Mouse (Mus musculus) kidney, embryonic 14.5 days (tissue): ENCODE data around the gene Cdkn2d. TPM values are rescaled to one million over a fixed set of nuclear protein-coding genes. Genes with fewer than 3 reads are reported as not detected.

Experiments
- ATAC-seq: fragments of 200-750 bp; cut with Nextera tagmentation; 2 replicates; pipeline ENCODE4 v1.8.0; 2017; ENCODE audit warnings: moderate number of reproducible peaks, mild to moderate bottlenecking, moderate TSS enrichment, moderate library complexity; ENCODE audit not compliant: low FRiP score, low TSS enrichment
- H3K27ac ChIP-seq: fragments of 300-500 bp; sonication (generic); 2 replicates; pipeline ENCODE4 v1.5.1; 2014; ENCODE audit warnings: low read depth, mild to moderate bottlenecking, low read length, moderate library complexity, mixed read lengths
- H3K27me3 ChIP-seq: fragments of 300-500 bp; sonication (generic); 2 replicates; pipeline ENCODE4 v1.6.1; 2014; ENCODE audit warnings: mild to moderate bottlenecking, low read length; ENCODE audit not compliant: control insufficient read depth, insufficient read depth
- H3K36me3 ChIP-seq: fragments of 300-500 bp; sonication (generic); 2 replicates; pipeline ENCODE4 v1.6.1; 2014; ENCODE audit warnings: low read length, mixed read lengths; ENCODE audit not compliant: control insufficient read depth, insufficient read depth
- H3K4me1 ChIP-seq: fragments of 300-500 bp; sonication (generic); 2 replicates; pipeline ENCODE4 v1.6.1; 2014; ENCODE audit warnings: low read length, mixed read lengths; ENCODE audit not compliant: control insufficient read depth, insufficient read depth
- H3K4me2 ChIP-seq: fragments of 300-500 bp; sonication (generic); replicated peaks from 2 replicates; pipeline ENCODE4 v1.6.1; 2014; ENCODE audit warnings: low read depth, mild to moderate bottlenecking, low read length
- H3K4me3 ChIP-seq: fragments of 300-500 bp; sonication (generic); 2 replicates; pipeline ENCODE4 v1.5.1; 2014; ENCODE audit warnings: mild to moderate bottlenecking, low read length
- H3K9ac ChIP-seq: fragments of 300-500 bp; sonication (generic); 2 replicates; pipeline ENCODE4 v1.6.1; 2014; ENCODE audit warnings: low read depth, mild to moderate bottlenecking, low read length, moderate library complexity
- H3K9me3 ChIP-seq: fragments of 300-500 bp; sonication (generic); 2 replicates; pipeline ENCODE4 v1.6.1; 2016; ENCODE audit warnings: low read length; ENCODE audit not compliant: control insufficient read depth
- WGBS: fragments of 180-500 bp; shearing (Covaris S2); extraction: QIAGEN DNeasy Blood & Tissue Kit; methylation state at CpG from one replicate; pipeline ENCODE4 v1.1.7; 2014; 5-methylcytosine and 5-hydroxymethylcytosine counted together
- polyA plus RNA-seq: library from polyadenylated mRNA; unstranded; fragments of >200 nt; fragmentation: Nextera tagmentation; extraction: Ambion mirVana; gene quantifications from 2 replicates; pipeline ENCODE4 v1.2.1, GENCODE M21; 2014

Cdkn2d gene
- polyA plus RNA-seq, 1 experiment from 2014 or later = 45.3 TPM

- peak; percentile 17; the same call in 1 of the 2 replicates for ATAC-seq
- no peaks in the 10 kb centered on the region for H3K4me1 ChIP-seq
- no peak overlapping the region for H3K4me3 ChIP-seq
- H3K9ac ChIP-seq = no peak overlapping the region
- WGBS = 17% methylated on average over 17 of the region's 17 CpGs
- no peak overlapping the region for H3K27ac ChIP-seq
- no peak overlapping the region for H3K4me2 ChIP-seq
- H3K9me3 ChIP-seq = no peaks in the 10 kb centered on the region
- peaks cover 52% of the 10 kb centered on the region for H3K27me3 ChIP-seq
- H3K36me3 ChIP-seq = no peaks in the 10 kb centered on the region
Measured at GRCm38 (mm10) chr9:21249629-21250508, 41.3 kb downstream of the Cdkn2d start.

- Histone ChIP-seq H3K27ac (no peak within 1 kb of the TSS), H3K27me3 (peaks cover 67% of the 10 kb centered on the region), H3K4me3 (peak within 1 kb of the TSS; percentile 26), H3K4me2 (peak within 1 kb of the TSS; percentile 35), H3K4me1 (peaks cover 9% of the 10 kb centered on the region), H3K36me3 (no peaks in the 10 kb centered on the region), H3K9ac (no peak within 1 kb of the TSS), H3K9me3 (no peaks in the 10 kb centered on the region)
- under 1% methylated on average over 30 of the region's 30 CpGs for WGBS
- ATAC-seq = 0 out of 2 replicates have a peak, but pooled peaks have one; percentile 18
Measured at GRCm38 (mm10) chr9:21248326-21248725, 42.9 kb downstream of the Cdkn2d start, which contains the start of gene S1pr5. Gene S1pr5, minus strand, starts transcription at chr9:21248443.

- no peaks in the 10 kb centered on the region for H3K36me3 ChIP-seq
- ATAC-seq = no peak
- WGBS = 88% methylated on average over 1 of the region's 1 CpGs
Measured at GRCm38 (mm10) chr9:21246342-21246741, 44.9 kb downstream of the Cdkn2d start.

GRCm38 (mm10) chr9:21245113-21245487, 46.1 kb downstream of the Cdkn2d start:
- Histone ChIP-seq H3K27me3 (peaks cover 66% of the 10 kb centered on the region), H3K9me3 (peaks cover 3% of the 10 kb centered on the region; the same call in 1 of the 2 replicates), H3K9ac (peak overlapping the region; percentile 25; the same call in 1 of the 2 replicates), H3K4me1 (peaks cover 10% of the 10 kb centered on the region), H3K27ac (no peak overlapping the region), H3K4me3 (peak overlapping the region; percentile 38), H3K36me3 (no peaks in the 10 kb centered on the region), H3K4me2 (peak overlapping the region; percentile 64)
- WGBS = 3% methylated on average over 13 of the region's 16 CpGs
- ATAC-seq = no peak

More at GRCm38 (mm10) chr9:21246342-21246741, 44.9 kb downstream of the Cdkn2d start:
- Histone ChIP-seq H3K4me3 (no peak overlapping the region), H3K4me2 (no peak overlapping the region), H3K9me3 (peaks cover 3% of the 10 kb centered on the region; the same call in 1 of the 2 replicates), H3K4me1 (peaks cover 9% of the 10 kb centered on the region), H3K27me3 (peaks cover 74% of the 10 kb centered on the region), H3K9ac (no peak overlapping the region), H3K27ac (no peak overlapping the region)

GRCm38 (mm10) chr9:21244428-21245112, 46.6 kb downstream of the Cdkn2d start:
- under 1% methylated on average over 72 of the region's 72 CpGs for WGBS
- Histone ChIP-seq H3K4me3 (peak overlapping the region; percentile 38), H3K27ac (no peak overlapping the region), H3K4me2 (peak overlapping the region; percentile 64), H3K9me3 (peaks cover 3% of the 10 kb centered on the region; the same call in 1 of the 2 replicates), H3K9ac (peak overlapping the region; percentile 25; the same call in 1 of the 2 replicates), H3K36me3 (no peaks in the 10 kb centered on the region), H3K27me3 (peaks cover 61% of the 10 kb centered on the region), H3K4me1 (peaks cover 15% of the 10 kb centered on the region)
- peak; percentile 37; the same call in 1 of the 2 replicates for ATAC-seq

- no peak for ATAC-seq
- peak overlapping the region; percentile 38 for H3K4me3 ChIP-seq
- peak overlapping the region; percentile 64 for H3K4me2 ChIP-seq
- no peaks in the 10 kb centered on the region for H3K36me3 ChIP-seq
- H3K9me3 ChIP-seq = peaks cover 3% of the 10 kb centered on the region; the same call in 1 of the 2 replicates
- peak overlapping the region; percentile 25; the same call in 1 of the 2 replicates for H3K9ac ChIP-seq
- H3K4me1 ChIP-seq = peaks cover 15% of the 10 kb centered on the region
- H3K27ac ChIP-seq = no peak overlapping the region
- H3K27me3 ChIP-seq = peaks cover 54% of the 10 kb centered on the region
- WGBS = 8% methylated on average over 42 of the region's 42 CpGs
Measured at GRCm38 (mm10) chr9:21243826-21244427, 47.3 kb downstream of the Cdkn2d start.

GRCm38 (mm10) chr9:21241343-21241742, 49.9 kb downstream of the Cdkn2d start:
- no peak overlapping the region for H3K4me2 ChIP-seq
- no peak for ATAC-seq
- no peaks in the 10 kb centered on the region; the same call in 1 of the 2 replicates for H3K36me3 ChIP-seq
- H3K4me1 ChIP-seq = peaks cover 24% of the 10 kb centered on the region
- H3K27ac ChIP-seq = no peak overlapping the region
- peaks cover 3% of the 10 kb centered on the region; the same call in 1 of the 2 replicates for H3K9me3 ChIP-seq
- 8% methylated on average over 11 of the region's 11 CpGs for WGBS
- peaks cover 35% of the 10 kb centered on the region for H3K27me3 ChIP-seq
- H3K4me3 ChIP-seq = no peak overlapping the region
- H3K9ac ChIP-seq = no peak overlapping the region

- H3K27ac ChIP-seq = peak overlapping the region; percentile 90; the same call in 1 of the 2 replicates
- WGBS = 38% methylated on average over 4 of the region's 4 CpGs
- ATAC-seq = no peak
Measured at GRCm38 (mm10) chr9:21239465-21239848, 51.8 kb downstream of the Cdkn2d start.

More at GRCm38 (mm10) chr9:21239465-21239848, 51.8 kb downstream of the Cdkn2d start:
- peak overlapping the region; percentile 90; the same call in 1 of the 2 replicates for H3K9ac ChIP-seq
- peaks cover 18% of the 10 kb centered on the region for H3K27me3 ChIP-seq
- H3K4me2 ChIP-seq = peak overlapping the region; percentile 68
- peaks cover 3% of the 10 kb centered on the region; the same call in 1 of the 2 replicates for H3K9me3 ChIP-seq
- H3K4me3 ChIP-seq = peak overlapping the region; percentile 76
- H3K36me3 ChIP-seq = peaks cover 11% of the 10 kb centered on the region
- H3K4me1 ChIP-seq = peaks cover 22% of the 10 kb centered on the region
